Mouse (Mus musculus) forebrain, embryonic 11.5 days (tissue): ENCODE measurements around the gene Nupl2. TPM values are rescaled to one million over a fixed set of nuclear protein-coding genes. Genes with fewer than 3 reads are reported as not detected.
A peak's percentile ranks its signal among the peaks of the same experiment; 100 is the strongest.

Experiments used
- ATAC-seq: fragments of 200-750 bp; cut with Nextera tagmentation; replicated peaks from 2 replicates; pipeline ENCODE4 v1.8.0; 2017; ENCODE audit warnings: moderate TSS enrichment; ENCODE audit not compliant: low FRiP score
- DNase-seq: peaks from one replicate; pipeline ENCODE4 v3.0.0-alpha.2; 2017; ENCODE audit warnings: low spot score
- H3K27ac ChIP-seq: fragments of 300-500 bp; sonication (generic); 2 replicates; pipeline ENCODE4 v1.5.1; 2014; ENCODE audit warnings: low read depth, low read length
- H3K27me3 ChIP-seq: fragments of 300-500 bp; sonication (generic); 2 replicates; pipeline ENCODE4 v1.6.1; 2014; ENCODE audit warnings: mild to moderate bottlenecking, low read length, mixed read lengths; ENCODE audit not compliant: control insufficient read depth, insufficient read depth
- H3K36me3 ChIP-seq: fragments of 300-500 bp; sonication (generic); 2 replicates; pipeline ENCODE4 v1.6.1; 2014; ENCODE audit warnings: mild to moderate bottlenecking, low read length, moderate library complexity, mixed read lengths; ENCODE audit not compliant: control insufficient read depth, insufficient read depth
- H3K4me1 ChIP-seq: fragments of 300-500 bp; sonication (generic); replicated peaks from 2 replicates; pipeline ENCODE4 v1.6.1; 2014; ENCODE audit warnings: low read length, mixed read lengths; ENCODE audit not compliant: control insufficient read depth, insufficient read depth
- H3K4me2 ChIP-seq: fragments of 300-500 bp; sonication (generic); 2 replicates; pipeline ENCODE4 v1.6.1; 2014; ENCODE audit warnings: low read depth, mild to moderate bottlenecking, low read length, moderate library complexity, mixed read lengths; ENCODE audit not compliant: severe bottlenecking
- H3K4me3 ChIP-seq: fragments of 300-500 bp; sonication (generic); 2 replicates; pipeline ENCODE4 v1.5.1; 2014; ENCODE audit warnings: low read depth, low read length
- H3K9ac ChIP-seq: fragments of 300-500 bp; sonication (generic); 2 replicates; pipeline ENCODE4 v1.6.1; 2014; ENCODE audit warnings: low read length
- H3K9me3 ChIP-seq: fragments of 300-500 bp; sonication (generic); 2 replicates; pipeline ENCODE4 v1.6.1; 2016; ENCODE audit warnings: low read length, mixed read lengths; ENCODE audit not compliant: control insufficient read depth
- WGBS: fragments of 180-500 bp; shearing (Covaris S2); extraction: QIAGEN DNeasy Blood & Tissue Kit; methylation state at CpG from one replicate; pipeline ENCODE4 v1.1.7; 2014; 5-methylcytosine and 5-hydroxymethylcytosine counted together
- polyA plus RNA-seq: library from polyadenylated mRNA; unstranded; fragments of >200 nt; fragmentation: Nextera tagmentation; extraction: Ambion mirVana; gene quantifications from 2 replicates; pipeline ENCODE4 v1.2.1, GENCODE M21; 2014

The Nupl2 gene
- polyA plus RNA-seq, 1 experiment from 2014 or later = 23.1 TPM

GRCm38 (mm10) chr5:24191821-24192220 is 27.1 kb downstream of the Nupl2 start:
- H3K9ac ChIP-seq = no peak overlapping the region
- H3K27ac ChIP-seq = no peak overlapping the region
- H3K36me3 ChIP-seq = no peaks in the 10 kb centered on the region
- no peak overlapping the region for H3K4me2 ChIP-seq
- no peaks in the 10 kb centered on the region for H3K27me3 ChIP-seq
- DNase-seq (no peak), ATAC-seq (no peak)
- H3K4me1 ChIP-seq = no peaks in the 10 kb centered on the region
- 81% methylated on average over 2 of the region's 2 CpGs for WGBS
- H3K9me3 ChIP-seq = no peaks in the 10 kb centered on the region
- no peak overlapping the region for H3K4me3 ChIP-seq

- ATAC-seq (no peak), DNase-seq (no peak)
- H3K4me3 ChIP-seq = no peak overlapping the region
- 90% methylated on average over 4 of the region's 4 CpGs for WGBS
- no peaks in the 10 kb centered on the region for H3K36me3 ChIP-seq
- no peaks in the 10 kb centered on the region for H3K9me3 ChIP-seq
- no peak overlapping the region for H3K9ac ChIP-seq
- H3K4me1 ChIP-seq = no peaks in the 10 kb centered on the region; the same call in 1 of the 2 replicates
- H3K27me3 ChIP-seq = no peaks in the 10 kb centered on the region
- H3K4me2 ChIP-seq = no peak overlapping the region
- H3K27ac ChIP-seq = no peak overlapping the region
Observed at GRCm38 (mm10) chr5:24201006-24201405, 36.2 kb downstream of the Nupl2 start.

- Histone ChIP-seq H3K4me3 (no peak overlapping the region), H3K27ac (peak overlapping the region; percentile 18; the same call in 1 of the 2 replicates), H3K9me3 (no peaks in the 10 kb centered on the region), H3K36me3 (no peaks in the 10 kb centered on the region), H3K4me2 (no peak overlapping the region), H3K4me1 (no peaks in the 10 kb centered on the region; the same call in 1 of the 2 replicates), H3K27me3 (no peaks in the 10 kb centered on the region), H3K9ac (no peak overlapping the region)
- no peak for DNase-seq
- 54% methylated on average over 5 of the region's 5 CpGs for WGBS
- no peak for ATAC-seq
Observed at GRCm38 (mm10) chr5:24202492-24202891, 37.7 kb downstream of the Nupl2 start.

- Histone ChIP-seq H3K27me3 (no peaks in the 10 kb centered on the region), H3K4me1 (no peaks in the 10 kb centered on the region; the same call in 1 of the 2 replicates), H3K36me3 (no peaks in the 10 kb centered on the region), H3K27ac (no peak overlapping the region), H3K9ac (no peak overlapping the region), H3K4me3 (no peak overlapping the region), H3K4me2 (no peak overlapping the region), H3K9me3 (no peaks in the 10 kb centered on the region)
- ATAC-seq = no peak
- 65% methylated on average over 5 of the region's 5 CpGs for WGBS
- DNase-seq = no peak
Observed at GRCm38 (mm10) chr5:24203266-24203665, 38.5 kb downstream of the Nupl2 start.

- Histone ChIP-seq H3K27ac (no peak overlapping the region), H3K4me1 (no peaks in the 10 kb centered on the region), H3K9me3 (no peaks in the 10 kb centered on the region), H3K4me3 (no peak overlapping the region), H3K4me2 (no peak overlapping the region), H3K27me3 (no peaks in the 10 kb centered on the region), H3K9ac (no peak overlapping the region), H3K36me3 (no peaks in the 10 kb centered on the region)
- ATAC-seq (no peak), DNase-seq (no peak)
- WGBS = 76% methylated on average over 10 of the region's 10 CpGs
Observed at GRCm38 (mm10) chr5:24207965-24208364, 43.2 kb downstream of the Nupl2 start.

GRCm38 (mm10) chr5:24208505-24208904 is 43.7 kb downstream of the Nupl2 start:
- Histone ChIP-seq H3K9me3 (no peaks in the 10 kb centered on the region), H3K9ac (no peak overlapping the region), H3K4me2 (no peak overlapping the region), H3K36me3 (no peaks in the 10 kb centered on the region), H3K4me1 (no peaks in the 10 kb centered on the region), H3K27ac (no peak overlapping the region), H3K4me3 (no peak overlapping the region), H3K27me3 (no peaks in the 10 kb centered on the region)
- 87% methylated on average over 5 of the region's 5 CpGs for WGBS
- ATAC-seq = no peak
- DNase-seq = no peak

GRCm38 (mm10) chr5:24213861-24214546 is 49.2 kb downstream of the Nupl2 start:
- Histone ChIP-seq H3K9me3 (no peaks in the 10 kb centered on the region), H3K27me3 (no peaks in the 10 kb centered on the region), H3K4me3 (no peak overlapping the region), H3K4me2 (no peak overlapping the region), H3K27ac (no peak overlapping the region), H3K4me1 (no peaks in the 10 kb centered on the region), H3K9ac (no peak overlapping the region), H3K36me3 (no peaks in the 10 kb centered on the region)
- ATAC-seq = no peak
- 76% methylated on average over 3 of the region's 3 CpGs for whole genome bisulfite sequencing
- DNase-seq = no peak

- no peak overlapping the region for H3K27ac ChIP-seq
- H3K36me3 ChIP-seq = no peaks in the 10 kb centered on the region
- DNase-seq (no peak), ATAC-seq (no peak)
- H3K9me3 ChIP-seq = no peaks in the 10 kb centered on the region
- H3K4me1 ChIP-seq = no peaks in the 10 kb centered on the region
- no peak overlapping the region for H3K4me2 ChIP-seq
- H3K4me3 ChIP-seq = no peak overlapping the region
- no peaks in the 10 kb centered on the region for H3K27me3 ChIP-seq
- H3K9ac ChIP-seq = no peak overlapping the region
- 52% methylated on average over 1 of the region's 1 CpGs for WGBS
Observed at GRCm38 (mm10) chr5:24214547-24214878, 49.8 kb downstream of the Nupl2 start.

GRCm38 (mm10) chr5:24214900-24215299 is 50.1 kb downstream of the Nupl2 start:
- Histone ChIP-seq H3K36me3 (no peaks in the 10 kb centered on the region), H3K4me2 (no peak overlapping the region), H3K9ac (no peak overlapping the region), H3K27ac (no peak overlapping the region), H3K27me3 (no peaks in the 10 kb centered on the region), H3K4me3 (no peak overlapping the region), H3K9me3 (no peaks in the 10 kb centered on the region), H3K4me1 (no peaks in the 10 kb centered on the region)
- ATAC-seq = no peak
- 100% methylated on average over 1 of the region's 1 CpGs for WGBS
- no peak for DNase-seq
